Mouse (Mus musculus) intestine, embryonic 15.5 days (tissue): ENCODE measurements around the gene Vsig10. TPM values are rescaled to one million over a fixed set of nuclear protein-coding genes. Genes with fewer than 3 reads are reported as not detected.
"Not testable (repeated sequence)": the region's sequence is repeated elsewhere in the genome, so short reads cannot be mapped to it uniquely, and the experiment has no call there.

ENCODE experiments used
- ATAC-seq: fragments of 200-750 bp; cut with Nextera tagmentation; 2 replicates; pipeline ENCODE4 v1.8.0; 2017; ENCODE audit warnings: moderate TSS enrichment, moderate library complexity
- H3K27ac ChIP-seq: fragments of 300-500 bp; sonication (generic); 2 replicates; pipeline ENCODE4 v1.5.1; 2015; ENCODE audit warnings: mild to moderate bottlenecking, inconsistent platforms
- H3K27me3 ChIP-seq: fragments of 300-500 bp; sonication (generic); replicated peaks from 2 replicates; pipeline ENCODE4 v1.6.1; 2015; ENCODE audit warnings: inconsistent platforms
- H3K36me3 ChIP-seq: fragments of 300-500 bp; sonication (generic); 2 replicates; pipeline ENCODE4 v1.6.1; 2015; ENCODE audit warnings: inconsistent platforms
- H3K4me1 ChIP-seq: fragments of 300-500 bp; sonication (generic); replicated peaks from 2 replicates; pipeline ENCODE4 v1.6.1; 2015; ENCODE audit warnings: inconsistent platforms
- H3K4me2 ChIP-seq: fragments of 300-500 bp; sonication (generic); replicated peaks from 2 replicates; pipeline ENCODE4 v1.6.1; 2015; ENCODE audit warnings: mild to moderate bottlenecking, inconsistent platforms
- H3K4me3 ChIP-seq: fragments of 300-500 bp; sonication (generic); replicated peaks from 2 replicates; pipeline ENCODE4 v1.5.1; 2015; ENCODE audit warnings: inconsistent platforms
- H3K9ac ChIP-seq: fragments of 300-500 bp; sonication (generic); 2 replicates; pipeline ENCODE4 v1.6.1; 2015; ENCODE audit warnings: inconsistent platforms
- H3K9me3 ChIP-seq: fragments of 300-500 bp; sonication (generic); 2 replicates; pipeline ENCODE4 v1.6.1; 2016; ENCODE audit warnings: inconsistent platforms
- WGBS: fragments of 180-500 bp; shearing (Covaris S2); methylation state at CpG from one replicate; pipeline ENCODE4 v1.1.7; 2015; 5-methylcytosine and 5-hydroxymethylcytosine counted together
- polyA plus RNA-seq: library from polyadenylated mRNA; unstranded; fragments of >200 nt; fragmentation: Nextera tagmentation; extraction: Ambion mirVana; gene quantifications from 2 replicates; pipeline ENCODE4 v1.2.1, GENCODE M21; 2015

The Vsig10 gene
- polyA plus RNA-seq, 1 experiment from 2014 or later, result 14.1 TPM

DNA sequence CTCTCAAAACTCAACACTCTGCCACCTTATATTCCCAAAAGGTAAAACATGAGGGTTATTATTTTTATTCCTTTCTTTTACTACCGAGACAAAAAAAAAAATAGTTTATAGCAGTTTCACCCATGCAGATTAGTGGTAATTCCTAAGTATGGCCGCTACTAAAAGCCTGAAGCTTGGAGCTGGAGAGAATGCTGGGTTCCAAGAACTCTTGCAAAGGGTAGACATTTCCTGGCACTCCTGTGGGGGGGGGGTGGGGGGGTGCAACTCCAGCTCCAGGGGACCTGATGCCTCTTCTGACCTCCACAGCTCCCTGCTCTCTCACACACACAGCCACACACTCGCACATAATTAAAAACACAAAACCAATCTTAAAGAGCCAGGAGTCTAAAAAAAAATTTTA lies 32.6 kb upstream of the Vsig10 start:
- WGBS, result 46% methylated on average over 3 of the region's 3 CpGs
- Histone ChIP-seq H3K4me1 (peaks cover 20% of the 10 kb centered on the region), H3K36me3 (peaks cover 16% of the 10 kb centered on the region; the same call in 1 of the 2 replicates), H3K27me3 (no peaks in the 10 kb centered on the region), H3K4me3 (peak overlapping the region; percentile 72), H3K27ac (no peak overlapping the region), H3K9ac (peak overlapping the region; percentile 77; the same call in 1 of the 2 replicates), H3K4me2 (peak overlapping the region; percentile 71), H3K9me3 (no peaks in the 10 kb centered on the region)
- no peak for ATAC-seq

DNA sequence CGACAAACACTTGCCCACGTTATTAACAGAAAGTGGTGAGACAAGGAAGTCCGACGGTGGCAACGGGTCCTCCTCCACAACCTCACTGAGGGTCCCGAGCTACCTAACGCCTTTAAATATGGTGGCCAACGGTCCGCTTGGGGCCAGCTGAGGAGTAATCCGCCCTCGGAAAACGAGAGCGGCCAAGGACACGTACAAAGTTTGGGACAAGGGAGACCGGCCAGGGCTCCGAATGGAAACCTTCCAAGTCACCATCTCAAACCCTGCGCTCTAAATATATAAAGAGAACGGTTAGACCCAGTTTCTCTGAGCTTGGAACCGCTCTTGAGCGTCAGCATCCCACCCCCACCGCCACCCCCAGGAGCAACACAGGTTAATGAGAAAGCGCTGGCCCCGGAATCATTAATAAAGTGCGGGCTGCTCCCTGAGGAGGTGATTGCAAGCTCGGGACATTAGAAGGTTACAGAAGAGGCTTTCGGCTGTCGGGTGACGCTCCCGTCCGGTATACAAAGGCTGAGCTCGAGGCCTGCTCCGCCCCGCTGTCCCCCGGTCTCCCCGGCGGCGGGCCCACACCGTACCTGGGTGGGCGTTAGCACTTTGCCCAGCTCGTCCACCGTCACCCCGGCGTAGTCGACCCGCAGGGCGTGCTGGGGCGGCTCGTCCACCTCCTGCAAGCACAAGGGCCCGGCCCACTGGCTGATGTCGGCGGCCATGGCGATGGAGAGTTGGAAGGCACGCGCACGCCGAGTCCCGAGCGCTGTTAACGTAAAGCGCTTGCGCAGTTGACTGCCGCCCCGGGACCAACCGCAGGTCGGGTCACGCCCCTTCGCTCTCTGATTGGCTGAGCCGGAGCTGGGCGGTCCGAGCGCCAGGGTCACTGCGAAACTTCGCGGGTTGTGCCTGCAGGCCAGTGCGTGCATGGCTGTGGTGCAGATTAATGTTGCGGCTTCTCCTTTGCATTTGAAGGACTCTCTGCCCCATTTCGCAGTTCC lies 31.8 kb upstream of the Vsig10 start, which contains the start of gene Pebp1:
Pebp1 (minus strand) TSS at position 795 of the 992 bp plus-strand sequence.
- Histone ChIP-seq H3K4me3 (peak within 1 kb of the TSS; percentile 72), H3K9me3 (no peaks in the 10 kb centered on the region), H3K9ac (peak within 1 kb of the TSS; percentile 77), H3K4me1 (peaks cover 20% of the 10 kb centered on the region), H3K27ac (0 out of 2 replicates have a peak within 1 kb of the TSS, but pooled peaks have one; percentile 40), H3K36me3 (peaks cover 11% of the 10 kb centered on the region; the same call in 1 of the 2 replicates), H3K4me2 (peak within 1 kb of the TSS; percentile 71), H3K27me3 (no peaks in the 10 kb centered on the region)
- WGBS, result under 1% methylated on average over 70 of the region's 77 CpGs
- ATAC-seq, result peak; percentile 98

DNA sequence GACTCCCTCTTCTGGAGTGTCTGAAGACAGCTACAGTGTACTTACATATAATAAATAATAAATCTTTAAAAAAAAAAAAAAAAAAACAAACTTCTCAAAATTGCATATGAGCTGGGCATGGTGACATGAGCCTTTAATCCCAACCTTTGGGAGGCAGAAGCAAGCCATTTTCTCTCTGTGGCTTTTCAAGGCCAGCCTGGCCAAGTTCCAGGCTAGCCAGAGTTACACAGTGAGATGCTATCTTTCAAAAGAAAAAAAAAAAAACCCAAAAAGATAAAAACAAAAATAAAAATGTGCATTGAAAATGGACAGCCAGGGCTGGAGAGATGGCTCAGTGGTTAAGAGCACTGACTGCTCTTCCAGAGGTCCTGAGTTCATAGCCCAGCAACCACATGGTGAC lies 29.2 kb upstream of the Vsig10 start:
- Histone ChIP-seq H3K9me3 (no peaks in the 10 kb centered on the region), H3K27ac (no peak overlapping the region), H3K4me2 (no peak overlapping the region), H3K27me3 (no peaks in the 10 kb centered on the region), H3K4me1 (peaks cover 16% of the 10 kb centered on the region), H3K4me3 (no peak overlapping the region), H3K36me3 (peaks cover 3% of the 10 kb centered on the region; the same call in 1 of the 2 replicates), H3K9ac (no peak overlapping the region)
- ATAC-seq, result no peak

DNA sequence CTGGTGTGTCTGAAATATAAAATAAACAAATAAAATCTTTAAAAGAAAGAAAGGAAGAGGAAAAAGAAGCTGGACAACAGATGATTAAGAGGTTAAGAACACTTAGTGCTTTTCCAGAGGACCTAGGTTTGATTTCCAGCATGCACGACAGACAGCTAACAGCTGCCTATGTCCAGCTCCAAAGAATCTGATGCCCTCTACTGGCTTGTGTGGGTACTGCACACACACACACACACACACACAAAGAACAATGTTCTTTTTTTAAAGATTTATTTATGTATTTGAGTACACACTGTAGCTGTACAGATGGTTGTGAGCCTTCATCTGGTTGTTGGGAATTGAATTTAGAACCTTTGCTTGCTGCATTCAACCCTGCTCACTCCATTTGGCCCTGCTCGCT lies 28.8 kb upstream of the Vsig10 start:
- Histone ChIP-seq H3K4me1 (peaks cover 11% of the 10 kb centered on the region), H3K27me3 (no peaks in the 10 kb centered on the region), H3K9me3 (no peaks in the 10 kb centered on the region), H3K4me2 (no peak overlapping the region), H3K36me3 (no peaks in the 10 kb centered on the region), H3K27ac (no peak overlapping the region), H3K9ac (no peak overlapping the region), H3K4me3 (no peak overlapping the region)
- no peak for ATAC-seq
- WGBS, result 94% methylated on average over 2 of the region's 2 CpGs

DNA sequence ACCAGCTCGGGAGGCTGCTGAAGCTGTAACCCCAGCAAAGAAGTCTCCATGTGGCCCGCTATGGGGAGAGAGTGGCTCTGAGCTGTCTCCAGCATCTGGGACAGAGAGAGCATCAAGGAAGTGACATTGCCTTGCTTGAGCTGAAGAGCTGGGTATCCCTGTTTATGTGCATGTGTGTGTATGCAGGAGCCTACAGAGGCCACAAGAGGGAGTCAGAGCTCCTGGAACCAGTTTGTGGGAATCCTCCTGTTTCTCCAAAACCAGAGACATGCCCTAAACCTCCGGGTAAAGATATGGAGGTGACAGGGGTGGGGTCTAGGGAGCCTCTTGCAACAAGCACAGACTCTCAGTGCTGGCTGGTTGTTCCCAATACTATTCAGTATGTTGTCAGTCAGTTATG lies 27.6 kb upstream of the Vsig10 start:
- H3K4me2 ChIP-seq, result no peak overlapping the region
- no peak for ATAC-seq
- no peaks in the 10 kb centered on the region for H3K36me3 ChIP-seq
- WGBS, result 90% methylated on average over 3 of the region's 3 CpGs
- no peak overlapping the region for H3K9ac ChIP-seq
- no peak overlapping the region for H3K27ac ChIP-seq
- H3K4me1 ChIP-seq, result peaks cover 3% of the 10 kb centered on the region; the same call in 1 of the 2 replicates
- H3K27me3 ChIP-seq, result no peaks in the 10 kb centered on the region
- H3K4me3 ChIP-seq, result no peak overlapping the region
- no peaks in the 10 kb centered on the region for H3K9me3 ChIP-seq

DNA sequence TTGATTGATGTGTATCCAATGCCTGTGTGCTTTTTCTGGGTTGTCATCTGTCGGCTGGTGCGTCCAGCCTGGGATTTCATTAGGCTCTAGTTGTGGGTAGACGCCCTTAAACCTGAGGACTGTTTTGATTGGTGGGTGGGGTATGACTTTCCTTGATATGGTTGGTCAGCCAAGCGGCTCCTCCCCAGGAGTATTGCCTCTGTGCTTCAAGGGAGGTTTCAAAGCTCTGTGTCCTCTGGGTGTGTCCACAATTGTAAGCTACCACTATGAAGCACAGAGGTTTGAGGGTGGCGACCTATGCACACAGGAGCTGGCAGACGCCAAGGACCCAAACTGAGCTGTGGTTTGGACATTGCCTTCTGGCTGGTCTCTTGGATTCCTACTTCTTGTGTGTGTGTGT lies 26.3 kb upstream of the Vsig10 start:
- 0 out of 2 replicates have a peak, but pooled peaks have one; percentile 23 for ATAC-seq
- H3K9me3 ChIP-seq, result no peaks in the 10 kb centered on the region
- H3K9ac ChIP-seq, result no peak overlapping the region
- 74% methylated on average over 6 of the region's 6 CpGs for WGBS
- H3K27me3 ChIP-seq, result no peaks in the 10 kb centered on the region
- H3K36me3 ChIP-seq, result no peaks in the 10 kb centered on the region
- no peak overlapping the region for H3K4me2 ChIP-seq
- no peak overlapping the region for H3K4me3 ChIP-seq
- no peak overlapping the region for H3K27ac ChIP-seq
- H3K4me1 ChIP-seq, result peaks cover 3% of the 10 kb centered on the region; the same call in 1 of the 2 replicates

DNA sequence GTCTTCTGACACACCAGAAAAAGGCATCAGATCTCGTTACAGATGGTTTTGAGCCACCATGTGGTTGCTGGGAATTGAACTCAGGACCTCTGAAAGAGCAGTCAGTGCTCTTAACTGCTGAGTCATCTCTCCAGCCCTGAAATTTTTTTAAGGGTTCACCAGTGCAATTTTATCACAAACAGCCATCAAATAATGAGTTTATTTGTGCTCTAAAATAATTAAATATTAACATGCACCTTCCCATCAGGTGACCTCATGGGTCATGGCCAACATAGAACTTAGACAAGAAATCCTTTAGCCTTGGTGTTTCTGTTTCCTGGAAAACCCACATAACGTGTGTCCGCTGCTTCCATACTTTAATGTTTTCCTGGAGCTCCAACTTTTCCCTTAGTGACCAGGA lies 25.1 kb upstream of the Vsig10 start:
- H3K9ac ChIP-seq, H3K27me3 ChIP-seq, H3K9me3 ChIP-seq, H3K27ac ChIP-seq, H3K4me2 ChIP-seq, H3K36me3 ChIP-seq, H3K4me3 ChIP-seq, ATAC-seq, H3K4me1 ChIP-seq: not testable (repeated sequence)
- WGBS, result 82% methylated on average over 3 of the region's 3 CpGs

DNA sequence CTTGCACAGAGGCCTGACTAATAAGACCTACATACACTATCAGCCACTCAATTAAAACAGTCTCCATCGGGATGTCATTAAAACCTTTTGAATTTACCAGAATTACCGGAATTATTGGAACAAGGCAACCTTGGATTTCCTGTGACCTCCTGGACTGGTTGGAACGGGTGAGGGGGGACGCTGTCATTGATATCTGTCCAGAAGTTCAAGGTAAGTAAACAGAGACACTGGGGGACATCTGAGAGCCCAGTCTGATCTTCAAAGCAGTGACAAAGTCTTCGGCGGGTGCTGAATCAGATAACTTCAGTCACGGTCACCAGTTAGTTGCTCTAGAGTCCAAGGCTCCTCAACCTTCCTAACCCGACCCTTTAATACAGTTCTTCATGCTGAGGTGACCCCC lies 23.9 kb upstream of the Vsig10 start:
- Histone ChIP-seq H3K27me3 (no peaks in the 10 kb centered on the region), H3K36me3 (no peaks in the 10 kb centered on the region), H3K9me3 (no peaks in the 10 kb centered on the region), H3K4me2 (no peak overlapping the region), H3K27ac (no peak overlapping the region), H3K9ac (no peak overlapping the region), H3K4me3 (no peak overlapping the region), H3K4me1 (no peaks in the 10 kb centered on the region)
- WGBS, result 89% methylated on average over 8 of the region's 8 CpGs
- no peak for ATAC-seq

DNA sequence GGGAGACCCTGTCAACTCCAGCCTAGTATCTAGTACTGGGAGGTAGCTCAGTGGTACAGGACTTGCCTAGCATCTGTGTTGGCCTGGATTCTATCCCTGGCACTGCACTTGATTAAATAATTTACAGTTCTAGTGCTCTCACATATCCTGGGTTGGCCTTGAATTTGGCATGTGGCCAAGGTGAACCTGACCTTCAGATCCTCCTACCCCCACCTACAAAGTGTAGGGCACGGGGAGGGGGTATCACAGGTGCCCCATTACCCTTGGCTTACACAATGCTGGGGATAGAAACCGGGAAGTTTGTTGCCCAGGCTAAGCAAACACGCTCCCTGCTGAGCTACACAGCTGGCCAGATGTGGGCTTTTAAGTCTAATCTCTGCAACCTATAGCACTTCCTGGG lies 16.0 kb upstream of the Vsig10 start:
- Histone ChIP-seq H3K9ac (no peak overlapping the region), H3K9me3 (no peaks in the 10 kb centered on the region), H3K4me2 (no peak overlapping the region), H3K27me3 (no peaks in the 10 kb centered on the region), H3K4me1 (no peaks in the 10 kb centered on the region), H3K4me3 (no peak overlapping the region), H3K27ac (no peak overlapping the region), H3K36me3 (no peaks in the 10 kb centered on the region)
- 60% methylated on average over 3 of the region's 3 CpGs for WGBS
- peak; percentile 56 for ATAC-seq

DNA sequence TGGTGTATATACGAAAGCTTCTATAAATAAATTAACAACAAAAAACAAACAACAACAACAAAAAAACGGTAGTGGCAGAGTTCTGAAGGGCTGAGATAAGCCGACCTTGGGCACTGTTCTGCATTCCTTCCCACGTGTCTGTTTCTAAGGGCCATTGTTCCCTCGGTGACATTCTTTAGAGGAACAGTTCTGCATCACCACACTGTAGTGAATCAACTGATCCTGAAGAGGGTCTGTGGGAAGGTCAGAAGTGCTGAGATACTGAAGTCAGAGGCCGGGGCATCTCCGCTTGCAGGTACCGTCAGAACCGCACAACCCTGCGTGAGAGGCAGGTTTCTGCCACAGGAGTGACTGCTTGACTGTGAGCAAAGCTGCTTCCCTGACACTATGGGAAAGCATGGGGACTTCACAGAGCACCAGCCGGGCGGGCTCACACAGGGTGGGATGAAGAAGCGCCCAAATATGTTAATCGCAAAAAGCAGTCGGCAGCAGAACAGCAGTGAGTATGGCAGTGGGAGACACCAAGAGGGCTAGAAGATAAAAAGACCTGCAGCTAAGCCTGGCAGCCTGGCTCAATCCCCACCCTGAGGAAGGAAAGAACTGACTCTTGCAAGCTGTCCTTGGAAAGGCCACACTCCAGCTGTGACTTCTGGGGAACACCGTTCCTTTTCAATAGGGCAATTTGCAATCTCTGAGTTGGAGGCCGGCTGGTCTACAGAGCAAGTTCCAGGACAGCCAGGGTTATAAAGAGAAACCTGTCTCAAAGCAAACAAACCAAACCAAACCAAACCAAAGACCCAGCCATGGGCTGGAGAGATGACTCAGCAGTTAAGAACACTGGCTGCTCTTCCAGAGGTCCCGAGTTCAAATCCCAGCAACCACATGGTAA lies 14.9 kb upstream of the Vsig10 start:
- ATAC-seq, result peak; percentile 54; the same call in 1 of the 2 replicates
- Histone ChIP-seq H3K4me1 (no peaks in the 10 kb centered on the region), H3K36me3 (no peaks in the 10 kb centered on the region), H3K27me3 (no peaks in the 10 kb centered on the region), H3K4me3 (no peak overlapping the region), H3K9ac (no peak overlapping the region), H3K4me2 (no peak overlapping the region), H3K9me3 (no peaks in the 10 kb centered on the region), H3K27ac (no peak overlapping the region)
- WGBS, result 51% methylated on average over 18 of the region's 18 CpGs

DNA sequence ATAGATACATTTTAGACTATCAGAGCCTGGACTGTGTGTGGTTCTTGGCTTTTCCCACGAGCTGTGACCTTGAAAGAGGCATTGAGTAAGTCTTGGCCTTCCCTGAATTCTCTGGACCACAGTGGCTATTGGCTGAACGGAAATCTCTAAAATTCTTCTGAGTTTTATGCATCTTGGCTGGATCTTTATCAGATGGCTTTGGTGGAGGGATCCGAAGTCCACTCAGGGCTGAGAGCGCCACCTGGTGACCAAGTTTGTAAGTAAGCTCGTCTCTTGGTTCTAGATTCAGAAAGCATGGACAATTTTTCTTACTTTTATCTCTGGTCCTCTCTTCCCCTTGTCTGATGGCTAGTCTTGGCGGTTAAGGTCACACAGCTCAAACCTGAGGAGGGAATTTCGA lies 13.9 kb upstream of the Vsig10 start:
- Histone ChIP-seq H3K4me2 (no peak overlapping the region), H3K27ac (no peak overlapping the region), H3K9ac (no peak overlapping the region), H3K9me3 (no peaks in the 10 kb centered on the region), H3K4me3 (no peak overlapping the region), H3K27me3 (no peaks in the 10 kb centered on the region), H3K4me1 (no peaks in the 10 kb centered on the region), H3K36me3 (no peaks in the 10 kb centered on the region)
- WGBS, result 67% methylated on average over 7 of the region's 7 CpGs
- ATAC-seq, result 0 out of 2 replicates have a peak, but pooled peaks have one; percentile 5

DNA sequence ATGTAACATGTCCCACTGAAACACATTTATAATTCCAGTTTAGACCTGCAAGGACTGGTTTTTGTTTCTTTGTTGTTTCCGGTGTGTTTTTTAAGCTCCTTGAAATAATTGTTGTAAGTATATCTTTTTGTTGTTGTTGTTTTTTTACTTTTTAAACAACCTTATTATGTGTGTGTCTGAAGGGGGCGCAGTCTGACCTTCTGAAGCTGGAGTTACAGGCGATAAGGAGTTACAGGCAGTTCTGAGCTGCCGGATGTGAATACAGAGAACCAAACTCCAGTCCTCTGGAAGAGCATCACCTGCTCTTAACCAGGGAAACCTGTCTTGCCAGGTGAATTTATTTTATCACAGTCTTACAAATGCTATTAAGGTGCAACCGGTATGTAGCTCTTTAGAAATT lies 13.1 kb upstream of the Vsig10 start:
- no peak for ATAC-seq
- no peak overlapping the region for H3K9ac ChIP-seq
- no peak overlapping the region for H3K4me3 ChIP-seq
- WGBS, result 86% methylated on average over 5 of the region's 5 CpGs
- H3K36me3 ChIP-seq, result no peaks in the 10 kb centered on the region
- no peaks in the 10 kb centered on the region for H3K27me3 ChIP-seq
- H3K4me2 ChIP-seq, result no peak overlapping the region
- no peak overlapping the region for H3K27ac ChIP-seq
- H3K4me1 ChIP-seq, result no peaks in the 10 kb centered on the region
- H3K9me3 ChIP-seq, result no peaks in the 10 kb centered on the region
